Mouse (Mus musculus): ENCODE data around the gene Arhgef17.

DNA sequence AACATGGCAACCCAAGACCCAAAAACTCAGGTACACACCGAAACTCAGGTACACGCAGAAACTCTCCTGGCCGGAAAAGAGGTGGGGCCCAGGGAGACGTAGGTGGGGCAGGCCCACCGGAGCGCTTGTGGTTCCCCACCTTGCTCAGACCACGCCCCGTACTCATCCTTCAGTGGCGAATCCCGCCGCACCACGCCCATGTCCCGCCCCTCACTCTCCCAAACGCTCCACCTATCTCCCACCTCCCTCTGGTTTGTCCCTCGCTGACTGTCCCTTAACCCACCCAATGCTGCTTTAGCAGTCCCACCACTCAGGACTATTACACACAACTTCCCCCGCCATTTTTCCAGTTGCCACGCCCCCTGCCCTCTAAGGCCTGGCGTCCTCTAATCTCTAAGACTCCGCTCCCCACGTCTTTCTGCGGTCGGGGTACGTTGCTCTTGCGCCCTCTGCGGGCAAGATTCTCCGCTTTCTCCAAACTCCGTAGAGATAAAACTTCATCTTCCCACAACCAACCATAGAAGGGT, 637 bp upstream of the Arhgef17 start:
- TF ChIP-seq CTCF (IDR thresholded peaks at IDR 0.05; ENCODE audit: low read depth) (peak; percentile 91), EP300 (optimal IDR thresholded peaks at IDR 0.05) (no peak)
